Mouse (Mus musculus) ES-Bruce4 (cell line): ENCODE measurements around the gene Tarbp1.
"Not testable (repeated sequence)": the region's sequence is repeated elsewhere in the genome, so short reads cannot be mapped to it uniquely, and the experiment has no call there.

ENCODE experiments used
- CTCF ChIP-seq: IDR thresholded peaks from one replicate; pipeline ENCODE4 v1.8.1; 2011; ENCODE audit warnings: low read depth, low read length
- POLR2A ChIP-seq: IDR thresholded peaks from one replicate; pipeline ENCODE4 v1.8.1; 2011; ENCODE audit warnings: low read length; ENCODE audit not compliant: insufficient read depth

DNA sequence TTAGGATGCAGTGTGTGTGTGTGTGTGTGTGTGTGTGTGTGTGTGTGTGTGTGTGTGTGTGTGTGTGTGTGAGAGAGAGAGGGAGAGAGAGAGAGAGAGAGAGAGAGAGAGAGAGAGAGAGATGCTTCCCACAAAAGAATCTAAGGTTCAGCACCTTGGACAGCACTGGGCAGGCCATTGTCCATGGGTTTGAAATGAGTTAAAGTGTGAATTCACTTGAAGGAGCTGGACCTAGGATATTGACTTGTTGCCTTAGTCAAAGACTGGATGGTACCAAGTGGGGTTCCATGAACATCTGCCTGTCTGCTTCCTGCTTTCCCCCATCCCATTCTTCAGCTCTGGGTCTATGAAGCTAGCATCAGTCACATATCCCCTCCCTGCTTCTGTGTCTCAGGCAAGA is 70.3 kb downstream of the Tarbp1 start:
- TF ChIP-seq POLR2A, CTCF: not testable (repeated sequence)
